Mouse (Mus musculus): ENCODE data around the gene Wnt4.

The Wnt4 gene

GRCm38 (mm10) chr4:137277166-137277513, at the start of gene Wnt4:
Gene Wnt4 (plus strand): TSS chr4:137277489.
- DNase-seq = no peak

- DNase-seq = no peak
These were observed 48.6 kb upstream of the Wnt4 start for GRCm38 (mm10) chr4:137228566-137229115.

- DNase-seq = no peak
These were observed 45.5 kb upstream of the Wnt4 start for GRCm38 (mm10) chr4:137231494-137232470.

- DNase-seq = no peak
These were observed 43.7 kb upstream of the Wnt4 start for GRCm38 (mm10) chr4:137233632-137234031.

- DNase-seq = no peak
These were observed 42.8 kb upstream of the Wnt4 start for GRCm38 (mm10) chr4:137234444-137234843.

- no peak for DNase-seq
These were observed 41.9 kb upstream of the Wnt4 start for GRCm38 (mm10) chr4:137235368-137235767.

GRCm38 (mm10) chr4:137244883-137245282, 32.4 kb upstream of the Wnt4 start:
- no peak for DNase-seq

- DNase-seq = no peak
These were observed 27.0 kb upstream of the Wnt4 start for GRCm38 (mm10) chr4:137250333-137250732.

- no peak for DNase-seq
These were observed 26.4 kb upstream of the Wnt4 start for GRCm38 (mm10) chr4:137250849-137251248.

GRCm38 (mm10) chr4:137253601-137254000, 23.7 kb upstream of the Wnt4 start:
- no peak for DNase-seq

GRCm38 (mm10) chr4:137254206-137254976, 22.9 kb upstream of the Wnt4 start:
- no peak for DNase-seq

- DNase-seq = no peak
These were observed 21.7 kb upstream of the Wnt4 start for GRCm38 (mm10) chr4:137255568-137255967.

- no peak for DNase-seq
These were observed 15.5 kb upstream of the Wnt4 start for GRCm38 (mm10) chr4:137261826-137262225.

- peak; percentile 18 for DNase-seq
These were observed 13.2 kb upstream of the Wnt4 start for GRCm38 (mm10) chr4:137264066-137264465.

- no peak for DNase-seq
These were observed 12.2 kb upstream of the Wnt4 start for GRCm38 (mm10) chr4:137265116-137265515.

- DNase-seq = no peak
These were observed 8.7 kb upstream of the Wnt4 start for GRCm38 (mm10) chr4:137268541-137268940.

GRCm38 (mm10) chr4:137271856-137272255, 5.4 kb upstream of the Wnt4 start:
- no peak for DNase-seq

- DNase-seq = no peak
These were observed 3.0 kb upstream of the Wnt4 start for GRCm38 (mm10) chr4:137274304-137274703.

GRCm38 (mm10) chr4:137276443-137277165, 685 bp upstream of the Wnt4 start:
- no peak for DNase-seq

GRCm38 (mm10) chr4:137277600-137278143, 383 bp downstream of the Wnt4 start:
- DNase-seq = no peak

GRCm38 (mm10) chr4:137278144-137279040, 1.1 kb downstream of the Wnt4 start:
- no peak for DNase-seq

Data from thymus, postnatal 25 days (tissue).